Mouse (Mus musculus) hindbrain, postnatal 0 days (tissue): ENCODE data around the gene Gm43518. TPM values are rescaled to one million over a fixed set of nuclear protein-coding genes. Genes with fewer than 3 reads are reported as not detected.

Experiments used
- ATAC-seq: fragments of 200-750 bp; cut with Nextera tagmentation; 2 replicates; pipeline ENCODE4 v1.8.0; 2017; ENCODE audit warnings: mild to moderate bottlenecking, moderate TSS enrichment, moderate library complexity
- DNase-seq: peaks from one replicate; pipeline ENCODE4 v3.0.0-alpha.2; 2015; ENCODE audit warnings: low spot score
- H3K27ac ChIP-seq: fragments of 300-500 bp; sonication (generic); 2 replicates; pipeline ENCODE4 v1.5.1; 2014; ENCODE audit warnings: mild to moderate bottlenecking
- H3K27me3 ChIP-seq: fragments of 300-500 bp; sonication (generic); 2 replicates; pipeline ENCODE4 v1.6.1; 2014; ENCODE audit warnings: low read length, mixed read lengths; ENCODE audit not compliant: insufficient read depth
- H3K36me3 ChIP-seq: fragments of 300-500 bp; sonication (generic); 2 replicates; pipeline ENCODE4 v1.6.1; 2014; ENCODE audit warnings: low read length, mixed read lengths; ENCODE audit not compliant: insufficient read depth
- H3K4me1 ChIP-seq: fragments of 300-500 bp; sonication (generic); 2 replicates; pipeline ENCODE4 v1.6.1; 2014; ENCODE audit warnings: antibody characterized with exemption, low read length, mixed read lengths; ENCODE audit not compliant: insufficient read depth
- H3K4me2 ChIP-seq: fragments of 300-500 bp; sonication (generic); 2 replicates; pipeline ENCODE4 v1.6.1; 2014; ENCODE audit warnings: low read depth, mild to moderate bottlenecking, low read length, moderate library complexity, mixed read lengths
- H3K4me3 ChIP-seq: fragments of 300-500 bp; sonication (generic); 2 replicates; pipeline ENCODE4 v1.5.1; 2014; ENCODE audit warnings: low read length
- H3K9ac ChIP-seq: fragments of 300-500 bp; sonication (generic); replicated peaks from 2 replicates; pipeline ENCODE4 v1.6.1; 2014; ENCODE audit warnings: mild to moderate bottlenecking, low read length, moderate library complexity, mixed read lengths
- H3K9me3 ChIP-seq: fragments of 300-500 bp; sonication (generic); 2 replicates; pipeline ENCODE4 v1.6.1; 2016; ENCODE audit warnings: low read length, mixed read lengths
- CTCF ChIP-seq: IDR thresholded peaks from 2 replicates; pipeline ENCODE4 v1.5.1; 2016; ENCODE audit warnings: antibody characterized with exemption, control low read depth, low read depth
- WGBS: fragments of 180-500 bp; shearing (Covaris S2); extraction: QIAGEN DNeasy Blood & Tissue Kit; methylation state at CpG from one replicate; pipeline ENCODE4 v1.1.7; 2014; 5-methylcytosine and 5-hydroxymethylcytosine counted together
- polyA plus RNA-seq: library from polyadenylated mRNA; unstranded; fragments of >200 nt; fragmentation: Nextera tagmentation; extraction: Ambion mirVana; gene quantifications from 2 replicates; pipeline ENCODE4 v1.2.1, GENCODE M21; 2015
- total RNA-seq: library from RNA; depleted of rRNA; stranded (reverse); fragments of >200 nt; gene quantifications from 2 replicates; pipeline ENCODE4 v1.2.3, GENCODE M21; 2014; rRNA removed

Gene Gm43518
- total RNA-seq (0.37 TPM in 1 of 2 replicates, not detected in the other), polyA plus RNA-seq (2.2 and 3.2 TPM in 2 replicates)

- Histone ChIP-seq H3K27me3 (no peaks in the 10 kb centered on the region), H3K4me2 (no peak within 1 kb of the TSS), H3K36me3 (peaks cover 31% of the 10 kb centered on the region), H3K9me3 (no peaks in the 10 kb centered on the region), H3K27ac (no peak within 1 kb of the TSS), H3K9ac (no peak within 1 kb of the TSS), H3K4me3 (no peak within 1 kb of the TSS), H3K4me1 (no peaks in the 10 kb centered on the region)
- ATAC-seq (no peak), DNase-seq (no peak)
- TF ChIP-seq CTCF, result no peak
- WGBS, result 96% methylated on average over 9 of the region's 9 CpGs
Measured at GRCm38 (mm10) chr5:123927118-123927517, at the start of gene Gm43518. Gm43518 (plus strand) TSS chr5:123927418.

DNA sequence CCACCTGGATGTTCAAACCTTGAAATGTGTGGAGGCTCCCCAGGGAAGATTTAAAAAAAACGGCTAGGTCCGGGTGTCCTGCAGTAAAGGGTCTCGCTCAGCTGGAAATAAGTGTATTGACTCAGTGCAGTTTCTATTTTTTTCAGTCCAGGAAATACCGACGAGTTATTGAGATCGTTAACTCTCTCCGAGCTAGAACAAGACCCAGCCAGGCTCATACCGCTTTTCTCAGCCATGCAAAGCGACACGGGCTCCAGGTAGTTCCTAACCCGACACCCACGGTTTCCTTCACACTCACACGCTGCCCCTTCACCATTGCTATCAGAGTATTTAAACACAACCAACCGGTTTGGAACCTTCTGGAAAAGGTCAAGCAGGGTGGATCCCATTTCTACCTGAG, 49.2 kb upstream of the Gm43518 start:
- Histone ChIP-seq H3K36me3 (no peaks in the 10 kb centered on the region), H3K27me3 (no peaks in the 10 kb centered on the region), H3K4me3 (no peak overlapping the region), H3K9me3 (no peaks in the 10 kb centered on the region), H3K4me1 (no peaks in the 10 kb centered on the region), H3K27ac (no peak overlapping the region), H3K4me2 (peak overlapping the region; percentile 17; the same call in 1 of the 2 replicates), H3K9ac (no peak overlapping the region)
- WGBS, result 63% methylated on average over 14 of the region's 14 CpGs
- ATAC-seq (no peak), DNase-seq (no peak)
- no peak for TF ChIP-seq CTCF

DNA sequence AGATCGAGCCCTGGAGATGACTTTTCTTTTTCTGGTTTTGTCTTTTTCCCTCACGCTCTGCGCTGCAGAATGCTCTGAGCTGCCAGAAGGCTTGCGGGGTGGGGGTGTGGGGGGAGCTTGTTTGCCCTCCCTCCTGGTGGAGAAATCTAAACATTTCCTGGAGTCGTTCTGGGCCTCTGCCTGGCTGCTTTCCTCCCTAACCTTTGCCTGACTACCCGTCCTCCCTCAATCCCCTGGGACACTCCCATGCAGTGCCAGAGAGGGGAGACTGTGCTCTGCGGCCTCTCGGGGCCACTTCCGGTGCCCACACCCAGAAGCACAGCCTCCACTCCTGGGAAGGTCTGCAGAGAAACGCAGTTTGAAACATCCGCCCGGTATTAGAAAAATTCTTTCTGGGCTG, 47.3 kb upstream of the Gm43518 start, which contains the start of gene Hcar1:
Gene Hcar1 (minus strand): TSS at position 93 of the 400 bp plus-strand sequence.
- H3K9me3 ChIP-seq, result no peaks in the 10 kb centered on the region
- 66% methylated on average over 12 of the region's 12 CpGs for WGBS
- H3K27me3 ChIP-seq, result no peaks in the 10 kb centered on the region
- no peak for TF ChIP-seq CTCF
- no peak within 1 kb of the TSS for H3K4me3 ChIP-seq
- no peaks in the 10 kb centered on the region for H3K36me3 ChIP-seq
- H3K4me2 ChIP-seq, result 0 out of 2 replicates have a peak within 1 kb of the TSS, but pooled peaks have one; percentile 16
- H3K27ac ChIP-seq, result no peak within 1 kb of the TSS
- ATAC-seq, result no peak
- H3K9ac ChIP-seq, result no peak within 1 kb of the TSS
- no peaks in the 10 kb centered on the region for H3K4me1 ChIP-seq
- no peak for DNase-seq

GRCm38 (mm10) chr5:123880778-123881177, 46.4 kb upstream of the Gm43518 start:
- DNase-seq (no peak), ATAC-seq (no peak)
- Histone ChIP-seq H3K36me3 (no peaks in the 10 kb centered on the region), H3K27ac (no peak overlapping the region), H3K9ac (no peak overlapping the region), H3K9me3 (no peaks in the 10 kb centered on the region), H3K4me3 (no peak overlapping the region), H3K4me1 (no peaks in the 10 kb centered on the region), H3K4me2 (no peak overlapping the region), H3K27me3 (no peaks in the 10 kb centered on the region)
- WGBS, result 82% methylated on average over 14 of the region's 14 CpGs
- TF ChIP-seq CTCF, result peak; percentile 5; the same call in 1 of the 2 replicates

GRCm38 (mm10) chr5:123883891-123884290, 43.3 kb upstream of the Gm43518 start:
- H3K4me2 ChIP-seq, result no peak overlapping the region
- no peak overlapping the region for H3K9ac ChIP-seq
- 74% methylated on average over 7 of the region's 7 CpGs for WGBS
- ATAC-seq, result no peak
- no peaks in the 10 kb centered on the region for H3K4me1 ChIP-seq
- H3K9me3 ChIP-seq, result no peaks in the 10 kb centered on the region
- no peak for DNase-seq
- no peak overlapping the region for H3K4me3 ChIP-seq
- no peaks in the 10 kb centered on the region for H3K36me3 ChIP-seq
- H3K27me3 ChIP-seq, result no peaks in the 10 kb centered on the region
- H3K27ac ChIP-seq, result no peak overlapping the region
- TF ChIP-seq CTCF, result no peak

- ATAC-seq (no peak), DNase-seq (no peak)
- H3K4me3 ChIP-seq, result no peak overlapping the region
- TF ChIP-seq CTCF, result no peak
- H3K27ac ChIP-seq, result no peak overlapping the region
- no peak overlapping the region for H3K9ac ChIP-seq
- H3K4me1 ChIP-seq, result no peaks in the 10 kb centered on the region
- H3K36me3 ChIP-seq, result no peaks in the 10 kb centered on the region
- no peaks in the 10 kb centered on the region for H3K9me3 ChIP-seq
- no peaks in the 10 kb centered on the region for H3K27me3 ChIP-seq
- no peak overlapping the region for H3K4me2 ChIP-seq
- 67% methylated on average over 10 of the region's 10 CpGs for WGBS
Measured at GRCm38 (mm10) chr5:123884332-123884731, 42.9 kb upstream of the Gm43518 start.

DNA sequence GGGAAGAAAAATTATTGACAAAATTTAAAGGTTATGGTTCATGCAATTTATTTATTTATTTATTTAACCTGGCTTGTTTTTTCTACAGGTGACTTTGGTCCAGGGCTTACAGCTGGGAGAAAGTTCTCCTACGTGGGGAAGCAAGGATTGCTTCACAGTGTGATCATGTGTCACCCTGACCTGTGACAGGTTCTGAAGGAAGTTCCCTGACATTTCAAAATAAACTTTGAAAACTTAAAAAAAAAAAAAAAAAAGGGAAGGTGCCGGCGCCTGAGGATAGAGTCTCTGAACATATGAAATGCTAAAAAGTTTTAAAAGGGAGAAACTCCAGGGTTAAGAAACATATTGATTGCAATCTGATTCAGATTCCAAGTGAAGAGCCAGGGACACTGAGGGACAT, 40.9 kb upstream of the Gm43518 start:
- TF ChIP-seq CTCF, result no peak
- H3K9me3 ChIP-seq, result no peaks in the 10 kb centered on the region
- ATAC-seq, result no peak

More for the DNA sequence above, 40.9 kb upstream of the Gm43518 start:
- no peaks in the 10 kb centered on the region for H3K27me3 ChIP-seq
- H3K9ac ChIP-seq, result no peak overlapping the region
- H3K4me3 ChIP-seq, result no peak overlapping the region
- H3K4me2 ChIP-seq, result no peak overlapping the region
- WGBS, result 80% methylated on average over 3 of the region's 3 CpGs
- no peak for DNase-seq
- no peaks in the 10 kb centered on the region for H3K4me1 ChIP-seq
- no peaks in the 10 kb centered on the region for H3K36me3 ChIP-seq
- no peak overlapping the region for H3K27ac ChIP-seq
